Mouse (Mus musculus) granulocyte monocyte progenitor cell, adult 5-6 weeks (primary cell): Measurements from ENCODE around the gene Atp8a2. TPM values are rescaled to one million over a fixed set of nuclear protein-coding genes. Genes with fewer than 3 reads are reported as not detected.
"Not testable (repeated sequence)": the region's sequence is repeated elsewhere in the genome, so short reads cannot be mapped to it uniquely, and the experiment has no call there.

Experiments used
- ATAC-seq: replicated peaks from 2 replicates; pipeline ENCODE4 v1.8.0; 2016; ENCODE audit warnings: mild to moderate bottlenecking, moderate TSS enrichment, inconsistent platforms; ENCODE audit not compliant: poor library complexity, severe bottlenecking
- total RNA-seq, 2 experiments: library from RNA; stranded (forward) in 1 of 2; stranded (reverse) in 1 of 2; fragments of 200-712, 200-1000 nt in 1 of 2; fragments of >200 nt in 1 of 2; fragmentation: Nextera tagmentation in 1 of 2; gene quantifications; 2 replicates each; pipeline ENCODE4 v1.2.3; 2014 to 2017

Atp8a2 gene
- total RNA-seq, 2 experiments from 2014 or later, result 0.21 to 1.3 TPM

GRCm38 (mm10) chr14:59627142-59627680, 569.8 kb downstream of the Atp8a2 start:
- ATAC-seq, result no peak

GRCm38 (mm10) chr14:59626711-59627110, 570.3 kb downstream of the Atp8a2 start:
- ATAC-seq, result no peak

DNA sequence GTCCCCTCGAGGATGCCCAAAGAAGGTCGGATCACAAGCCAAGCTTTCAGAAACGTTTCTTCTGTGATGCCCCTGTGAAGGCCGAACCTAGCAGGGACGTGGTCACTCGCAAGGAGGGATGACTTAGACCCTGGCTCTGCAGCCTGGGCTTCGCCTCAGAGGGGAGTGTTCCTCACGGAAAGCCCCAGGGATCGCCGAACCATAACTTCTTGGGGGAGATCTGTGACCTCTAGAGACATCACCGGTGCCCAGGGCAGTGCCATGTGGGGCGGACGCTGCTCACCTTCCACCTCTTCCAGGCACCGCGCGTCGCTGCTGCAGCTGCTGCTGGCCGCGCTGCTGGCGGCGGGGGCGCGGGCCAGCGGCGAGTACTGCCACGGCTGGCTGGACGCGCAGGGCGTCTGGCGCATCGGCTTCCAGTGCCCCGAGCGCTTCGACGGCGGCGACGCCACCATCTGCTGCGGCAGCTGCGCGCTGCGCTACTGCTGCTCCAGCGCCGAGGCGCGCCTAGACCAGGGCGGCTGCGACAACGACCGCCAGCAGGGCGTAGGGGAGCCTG, 571.1 kb downstream of the Atp8a2 start:
- peak; percentile 45 for ATAC-seq

GRCm38 (mm10) chr14:59625158-59625805, 571.7 kb downstream of the Atp8a2 start, which contains the start of gene Shisa2:
Shisa2 (plus strand) TSS chr14:59625308.
- ATAC-seq, result peak; percentile 78

DNA sequence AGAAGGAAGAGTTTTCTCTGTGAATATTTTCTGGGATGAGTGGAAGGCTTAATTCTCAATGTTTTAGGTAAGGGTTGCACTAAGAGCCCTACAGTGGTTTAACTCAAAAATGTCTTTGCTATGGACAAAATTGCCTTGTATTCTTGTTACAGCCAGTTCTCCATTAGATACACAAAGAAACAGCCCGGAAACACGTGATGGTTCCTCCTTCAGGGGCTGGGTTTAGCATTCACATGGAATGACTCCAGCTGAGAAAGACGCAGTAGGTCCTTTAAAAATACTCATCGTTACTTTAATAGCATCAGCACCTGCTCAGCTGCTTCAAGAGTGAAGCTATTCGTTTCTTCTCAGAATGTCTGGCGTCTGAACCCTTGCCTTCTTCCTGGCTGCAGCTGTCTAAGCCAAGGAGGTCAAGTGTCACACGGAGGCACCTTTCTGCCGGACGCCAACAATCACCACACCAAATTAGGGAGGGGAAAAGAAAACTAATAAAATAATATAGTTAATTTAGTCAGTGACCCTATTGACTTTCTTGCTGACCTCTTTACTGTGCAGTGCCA, 572.6 kb downstream of the Atp8a2 start:
- no peak for ATAC-seq

GRCm38 (mm10) chr14:59616802-59617201, 580.2 kb downstream of the Atp8a2 start:
- ATAC-seq, result no peak

DNA sequence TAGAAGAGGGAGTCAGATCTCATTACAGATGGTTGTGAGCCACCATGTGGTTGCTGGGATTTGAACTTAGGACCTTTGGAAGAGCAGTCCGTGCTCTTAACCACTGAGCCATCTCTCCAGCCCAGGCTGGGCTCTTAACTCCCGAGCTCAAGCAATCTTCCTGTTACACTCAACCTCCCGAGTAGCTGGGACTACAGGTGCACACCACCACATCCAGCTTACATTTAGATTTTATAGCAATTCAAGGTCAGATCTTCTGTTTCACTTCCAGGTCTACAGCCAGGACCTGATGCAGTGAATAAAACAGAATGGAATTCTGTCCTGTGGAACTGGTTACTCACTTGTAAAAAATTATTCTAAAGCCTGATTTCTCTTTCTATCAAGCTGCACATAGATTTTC, 582.8 kb downstream of the Atp8a2 start:
- not testable (repeated sequence) for ATAC-seq

GRCm38 (mm10) chr14:59612920-59613625, 583.9 kb downstream of the Atp8a2 start:
- peak; percentile 78 for ATAC-seq

DNA sequence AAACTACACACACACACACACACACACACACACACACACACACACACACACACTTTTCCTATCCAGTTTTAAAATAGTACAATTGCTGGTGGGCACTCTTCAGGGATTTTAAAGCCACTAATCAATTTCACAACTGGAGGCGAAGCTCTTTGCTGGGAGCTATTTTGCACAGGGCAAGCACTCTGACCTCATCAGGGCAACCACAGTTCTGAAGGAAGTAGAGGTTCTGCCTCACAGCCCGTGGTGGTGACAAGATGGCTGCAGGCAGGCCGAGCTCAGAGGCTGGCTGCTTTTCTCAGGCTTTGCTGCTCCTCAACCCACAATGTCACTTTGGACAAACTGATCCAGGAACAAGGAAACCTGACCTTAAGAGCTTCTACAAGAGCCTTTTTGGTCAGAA, 590.0 kb downstream of the Atp8a2 start:
- ATAC-seq, result peak; percentile 49; the same call in 1 of the 2 replicates

GRCm38 (mm10) chr14:59605671-59606353, 591.2 kb downstream of the Atp8a2 start:
- ATAC-seq, result peak; percentile 76

- ATAC-seq, result peak; percentile 77
These were observed 592.9 kb downstream of the Atp8a2 start for GRCm38 (mm10) chr14:59604002-59604645.

- no peak for ATAC-seq
These were observed 598.7 kb downstream of the Atp8a2 start for GRCm38 (mm10) chr14:59598260-59598627.

GRCm38 (mm10) chr14:59597398-59598259, 599.4 kb downstream of the Atp8a2 start, which contains the start of gene Cdadc1:
Cdadc1 (minus strand) TSS chr14:59597959.
- ATAC-seq, result peak; percentile 95

- ATAC-seq, result no peak
These were observed 602.0 kb downstream of the Atp8a2 start for GRCm38 (mm10) chr14:59594988-59595387.

DNA sequence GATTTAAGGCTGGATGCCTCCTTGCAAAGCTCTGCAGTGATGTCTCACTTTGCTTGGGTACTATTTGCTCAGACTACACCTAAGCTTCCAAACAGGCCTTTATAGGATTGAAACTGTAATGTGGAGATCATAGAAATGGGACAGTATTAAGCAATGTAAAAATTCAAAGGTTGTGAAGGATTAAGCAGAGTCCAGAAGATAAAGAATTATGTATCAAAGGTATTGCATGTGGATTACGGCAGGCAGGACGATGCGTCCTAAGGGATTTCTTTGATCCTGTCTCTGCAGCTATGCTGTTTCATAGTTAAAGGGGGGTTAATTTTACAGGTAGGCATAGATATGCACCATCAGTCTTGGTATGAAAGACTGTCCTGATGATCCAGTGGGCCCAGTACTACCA, 604.4 kb downstream of the Atp8a2 start:
- no peak for ATAC-seq

DNA sequence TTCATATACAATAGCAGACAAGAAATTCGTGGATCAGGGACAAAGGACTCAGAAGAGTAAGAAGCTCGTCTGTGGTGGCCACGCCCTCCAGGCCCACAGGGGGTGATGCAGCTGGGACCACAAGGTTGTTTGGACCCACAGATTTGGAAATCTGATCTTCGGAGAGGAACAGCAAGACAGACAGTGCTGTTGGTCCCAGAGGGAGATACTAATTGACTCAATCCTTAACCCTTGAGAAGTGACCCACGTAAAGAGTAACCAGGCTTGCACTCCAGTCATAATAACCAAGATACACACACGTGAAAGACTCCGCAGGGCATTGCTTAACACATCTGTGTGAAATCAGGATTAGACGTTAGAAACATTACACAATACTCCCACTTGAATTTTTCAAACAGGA, 605.1 kb downstream of the Atp8a2 start:
- peak; percentile 94 for ATAC-seq

- ATAC-seq, result 0 out of 2 replicates have a peak, but pooled peaks have one; percentile 17
These were observed 606.4 kb downstream of the Atp8a2 start for GRCm38 (mm10) chr14:59590614-59591013.
